Mouse (Mus musculus) effector memory CD4-positive, alpha-beta T cell, adult 7 months (primary cell): ENCODE data around the gene Scamp3. TPM values are rescaled to one million over a fixed set of nuclear protein-coding genes. Genes with fewer than 3 reads are reported as not detected.

Experiments
- polyA plus RNA-seq: library from polyadenylated mRNA; unstranded; fragments of 100-300 nt; shearing (Covaris generic); gene quantifications from one replicate; pipeline ENCODE4 v1.2.1, GENCODE M21; 2017

Scamp3 gene
- polyA plus RNA-seq, result 240 TPM

DNA sequence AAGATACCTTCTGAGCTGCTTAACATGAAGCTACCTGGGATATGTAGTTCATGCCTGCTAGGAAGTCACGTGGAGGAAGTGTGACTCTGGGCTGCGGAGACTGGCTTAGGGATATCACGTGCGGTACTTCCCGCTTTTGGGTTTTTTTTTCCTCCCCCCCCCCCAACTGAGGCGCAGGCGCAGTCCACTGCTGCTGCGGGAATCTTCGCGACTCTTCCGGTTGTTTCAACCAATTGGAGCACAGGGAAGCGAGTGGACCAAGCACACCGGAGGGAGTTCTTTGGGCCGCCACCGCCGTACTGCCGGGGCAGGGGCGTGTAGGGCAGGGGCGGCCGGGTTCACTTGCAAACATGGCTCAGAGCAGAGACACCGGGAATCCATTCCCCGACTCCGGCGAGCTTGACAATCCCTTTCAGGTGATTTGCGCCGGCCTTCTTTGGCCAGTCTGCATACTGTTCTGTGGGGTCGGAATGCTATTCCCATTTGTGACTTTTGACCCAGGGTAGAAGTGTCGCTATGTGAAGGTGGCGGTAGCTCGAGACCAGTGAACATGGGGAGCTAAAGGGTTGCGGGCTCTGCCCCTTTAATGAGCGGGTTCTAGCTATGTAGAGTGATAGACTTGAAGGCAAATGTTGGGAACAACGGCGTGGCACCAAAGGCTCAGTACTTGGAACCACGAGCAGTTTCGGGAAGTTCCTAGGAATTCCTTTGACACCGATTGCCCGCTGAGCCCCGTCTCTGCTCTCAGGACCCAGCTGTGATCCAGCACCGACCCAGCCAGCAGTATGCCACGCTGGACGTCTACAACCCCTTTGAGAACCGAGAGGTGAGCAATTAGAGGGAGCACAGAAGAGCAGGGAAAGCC is at the start of gene Scamp3:
Gene Scamp3 (plus strand): TSS at position 232 of the 865 bp plus-strand sequence.

DNA sequence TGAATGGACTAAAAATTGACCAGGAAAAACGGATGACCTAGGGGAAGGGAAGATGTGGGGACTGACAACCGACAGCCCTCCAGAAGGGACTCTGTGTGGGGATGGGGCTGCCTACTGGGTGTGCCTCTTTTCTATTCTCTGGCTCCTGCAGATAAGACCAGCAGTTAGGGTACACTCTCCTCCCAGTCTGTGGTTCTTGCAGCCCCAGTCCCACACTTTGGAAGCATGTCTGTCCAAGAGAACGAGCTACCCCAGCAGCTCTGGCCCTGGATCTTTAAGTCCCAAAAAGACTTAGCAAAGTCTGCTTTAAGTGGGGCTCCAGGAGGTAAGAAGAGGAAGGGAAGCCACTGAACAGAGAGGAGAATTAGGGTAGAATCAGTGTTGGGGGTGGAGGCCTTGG is 41.3 kb upstream of the Scamp3 start, which contains the start of gene Pklr:
Gene Pklr (plus strand): TSS at position 185 of the 400 bp plus-strand sequence.

DNA sequence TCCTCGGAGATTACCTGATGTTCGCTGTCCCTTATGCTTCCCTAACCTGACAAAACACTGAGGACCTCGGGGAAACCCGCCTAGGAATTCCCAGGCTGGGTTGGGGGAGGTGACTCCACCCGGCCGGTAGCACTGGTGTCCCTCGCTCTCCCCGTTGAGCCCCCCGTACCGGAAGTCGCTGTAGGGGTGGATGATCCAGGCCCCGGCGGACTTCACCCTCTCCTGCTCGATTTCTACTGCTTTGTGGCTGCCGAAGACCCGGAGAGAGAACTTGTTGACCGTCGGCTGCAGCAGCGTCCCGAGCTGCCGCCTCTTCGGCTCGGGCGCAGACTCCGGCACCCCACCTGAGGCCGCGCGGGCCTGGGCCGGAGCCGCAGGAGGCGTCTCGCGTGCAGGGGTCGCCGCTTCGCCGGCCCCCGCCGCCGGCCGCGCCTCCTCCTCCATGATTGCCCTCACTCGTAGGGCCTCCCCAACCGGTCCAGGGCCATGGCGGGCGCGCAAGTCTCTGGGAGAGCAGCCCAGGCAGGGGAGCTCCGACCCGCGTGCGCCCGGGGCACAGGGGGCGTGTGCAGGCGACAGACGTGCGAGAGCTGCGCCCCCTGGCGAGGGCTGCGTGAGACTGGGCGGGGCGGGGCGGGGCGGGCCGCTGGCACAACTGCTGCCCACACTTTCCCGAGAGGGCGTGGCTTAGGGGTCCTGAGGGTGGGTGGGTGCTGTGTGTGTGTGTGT is 17.5 kb upstream of the Scamp3 start, which contains the start of gene Hcn3:
Gene Hcn3 (minus strand): TSS at position 581 of the 729 bp plus-strand sequence.

DNA sequence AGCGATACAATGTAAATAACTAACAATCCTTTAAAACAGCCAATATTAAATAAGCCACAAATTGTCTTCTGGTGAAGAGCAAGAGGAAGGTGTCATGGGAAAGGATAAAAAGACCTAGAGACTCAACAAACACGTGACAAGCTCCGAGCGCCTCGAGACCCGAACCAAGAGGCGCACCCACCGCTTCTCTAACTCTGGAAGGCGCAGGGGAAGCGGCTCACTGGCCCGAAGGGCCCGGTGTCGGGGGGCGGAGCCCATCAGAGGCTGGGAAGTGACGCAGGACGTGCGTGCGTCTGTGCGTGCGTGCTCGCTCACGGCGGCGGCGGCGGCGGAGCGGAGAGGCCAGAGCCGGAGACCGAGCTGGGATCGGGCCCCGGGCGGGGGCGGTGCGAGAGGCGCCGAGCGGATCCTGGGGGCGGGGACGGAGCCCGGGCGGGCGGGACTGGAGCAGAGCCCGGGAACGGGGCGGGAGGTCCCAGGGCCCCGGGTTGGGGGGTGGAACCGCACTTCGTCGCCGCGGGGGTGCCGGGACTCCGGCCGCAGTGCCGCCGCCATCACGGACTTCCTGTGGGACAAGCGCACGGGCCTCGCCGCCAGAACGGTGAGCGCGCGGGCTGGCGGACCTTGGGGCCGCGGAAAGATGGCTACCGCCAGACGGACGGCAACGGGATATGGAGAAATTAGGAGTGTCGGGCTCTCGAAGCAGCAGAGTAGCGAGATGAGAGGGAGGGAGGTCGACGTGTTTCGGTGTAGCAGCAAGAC is 12.6 kb upstream of the Scamp3 start, which contains the start of gene Clk2:
Gene Clk2 (plus strand): TSS at position 290 of the 762 bp plus-strand sequence.

DNA sequence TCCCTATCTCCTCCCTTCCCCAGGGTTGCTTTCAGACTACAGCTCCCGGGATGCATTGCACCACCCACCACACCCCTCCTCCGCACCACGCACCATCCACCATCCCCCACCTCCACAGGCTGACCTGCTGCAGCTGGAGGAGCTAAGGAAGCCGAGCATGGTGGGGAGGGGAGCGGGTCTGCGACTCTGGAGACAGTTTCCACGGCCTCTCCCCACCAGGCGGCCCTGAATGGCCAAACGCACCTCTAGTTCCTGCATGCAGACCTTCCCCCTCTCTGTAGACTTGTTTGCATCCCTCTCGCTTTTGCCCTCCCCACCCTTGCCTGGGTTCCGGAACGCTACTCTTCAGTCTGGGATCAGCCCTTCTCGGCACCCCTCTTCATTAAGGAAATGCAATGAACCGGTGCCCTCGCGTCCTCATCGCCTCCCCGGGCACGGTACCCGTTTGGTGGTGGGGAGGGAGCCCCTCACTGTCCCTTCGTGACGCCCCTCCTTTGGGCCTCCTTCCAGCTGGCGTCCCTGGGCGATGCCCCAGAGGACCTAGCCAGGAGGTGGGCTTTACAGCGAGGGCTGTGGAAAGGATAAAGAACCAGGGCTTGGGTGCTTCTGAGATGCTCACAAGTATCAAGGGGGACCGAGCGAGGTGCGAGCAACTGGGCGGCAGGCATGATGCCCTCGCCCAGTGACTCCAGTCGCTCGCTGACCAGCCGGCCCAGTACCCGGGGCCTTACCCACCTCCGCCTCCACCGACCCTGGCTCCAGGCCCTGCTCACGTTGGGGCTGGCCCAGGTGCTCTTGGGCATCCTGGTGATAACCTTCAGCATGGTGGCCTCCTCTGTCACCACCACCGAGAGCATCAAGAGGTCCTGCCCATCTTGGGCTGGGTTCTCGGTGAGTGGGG is 6.0 kb downstream of the Scamp3 start, which contains the start of gene Fam189b:
Gene Fam189b (plus strand): TSS at position 86 of the 901 bp plus-strand sequence.

DNA sequence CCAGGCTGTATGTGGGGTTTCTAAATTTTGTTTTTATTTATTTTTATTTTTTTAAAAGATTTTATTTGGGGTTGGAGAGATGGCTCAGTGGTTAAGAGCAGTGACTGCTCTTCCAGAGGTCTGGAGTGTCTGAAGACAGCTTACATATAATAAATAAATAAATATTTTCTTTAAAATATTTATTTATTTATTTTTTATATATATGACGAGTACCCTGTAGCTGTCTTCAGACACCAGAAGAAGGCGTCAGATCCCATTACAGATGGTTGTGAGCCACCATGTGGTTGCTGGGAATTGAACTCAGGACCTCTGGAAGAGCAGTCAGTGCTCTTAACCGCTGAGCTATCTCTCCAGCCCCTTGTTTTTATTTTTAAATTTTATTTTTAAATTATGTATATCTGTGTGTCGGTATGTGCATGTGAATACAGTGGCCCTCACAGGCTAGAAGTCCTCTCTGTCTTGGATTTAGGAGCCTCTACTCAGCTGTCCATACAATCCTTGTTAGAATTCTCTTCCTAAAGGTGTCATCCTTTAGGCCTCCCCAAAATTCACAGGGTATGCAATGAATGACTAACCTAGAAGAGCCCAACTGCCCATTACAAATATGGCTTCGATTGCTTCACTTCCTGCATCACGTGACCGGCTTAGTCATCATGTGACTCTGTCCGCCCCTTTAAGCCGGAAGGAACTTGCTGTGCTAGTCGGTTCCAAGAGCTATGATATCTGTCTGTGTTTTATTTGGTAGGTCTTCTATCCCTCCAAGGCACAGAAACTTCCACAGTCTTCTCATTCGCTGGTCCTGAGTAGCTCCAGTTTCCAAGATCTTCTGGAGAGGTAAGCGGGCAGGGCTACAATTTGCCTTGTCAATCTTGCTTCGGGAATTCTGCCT is 25.2 kb downstream of the Scamp3 start, which contains the start of gene Gba:
Gene Gba (plus strand): TSS at position 676 of the 889 bp plus-strand sequence.

DNA sequence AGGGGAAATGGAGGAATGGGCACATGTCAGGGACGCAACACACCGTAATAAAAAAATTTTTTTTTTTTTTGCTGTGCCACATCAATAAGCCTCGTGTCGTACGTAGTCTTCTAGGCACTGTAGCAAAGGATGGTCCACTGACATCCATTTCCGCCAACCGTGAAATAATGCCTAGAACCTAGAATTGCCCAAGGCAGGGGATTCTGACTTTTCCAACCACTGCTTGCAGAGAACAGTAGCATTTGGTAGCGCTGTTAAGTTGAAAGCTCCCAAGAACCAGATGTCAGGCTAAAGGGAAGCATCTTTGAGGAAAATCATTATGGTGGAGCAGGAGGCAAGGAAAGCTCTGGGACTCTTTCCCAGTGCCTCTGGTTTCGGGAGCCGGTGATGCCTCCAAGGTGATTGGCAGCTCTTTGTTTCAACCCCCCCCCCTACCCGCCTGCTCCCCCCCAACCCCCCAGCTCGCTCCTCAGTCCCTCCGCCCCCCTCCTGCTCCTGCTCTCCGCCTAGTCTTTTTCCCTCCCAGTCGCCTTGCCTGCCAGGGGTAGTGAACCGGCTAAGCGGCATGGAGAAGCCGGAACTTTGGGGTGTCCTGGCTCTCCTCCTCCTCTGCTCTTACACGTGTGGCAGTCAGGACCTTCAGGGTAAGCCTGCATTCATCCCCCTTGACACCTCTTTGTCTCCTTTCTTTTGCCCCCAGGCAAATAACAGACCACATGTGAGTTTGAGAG is 37.6 kb downstream of the Scamp3 start, which contains the start of gene Thbs3:
Gene Thbs3 (plus strand): TSS at position 500 of the 731 bp plus-strand sequence.

DNA sequence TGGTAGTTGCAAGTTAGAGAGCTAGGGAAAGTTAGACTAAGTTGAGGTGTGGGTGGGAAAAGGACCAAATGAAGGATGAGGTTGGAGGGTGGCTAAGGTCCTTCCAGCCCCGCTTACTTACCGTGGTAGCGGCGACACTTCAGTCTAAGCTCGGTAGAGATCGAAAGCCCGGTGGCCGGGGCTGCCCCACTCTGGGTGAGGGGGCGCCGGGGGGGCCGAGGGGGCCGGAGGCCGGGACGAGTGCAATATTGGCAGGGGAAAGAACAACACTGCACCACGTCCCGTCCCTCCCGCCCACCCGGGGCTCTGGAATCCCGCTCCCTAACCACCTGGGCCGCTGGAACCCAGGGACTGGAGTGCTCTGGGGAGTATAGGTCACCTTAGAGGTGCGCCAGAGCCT is 49.6 kb downstream of the Scamp3 start, which contains the start of gene Mtx1:
Gene Mtx1 (minus strand): TSS at position 189 of the 400 bp plus-strand sequence.

DNA sequence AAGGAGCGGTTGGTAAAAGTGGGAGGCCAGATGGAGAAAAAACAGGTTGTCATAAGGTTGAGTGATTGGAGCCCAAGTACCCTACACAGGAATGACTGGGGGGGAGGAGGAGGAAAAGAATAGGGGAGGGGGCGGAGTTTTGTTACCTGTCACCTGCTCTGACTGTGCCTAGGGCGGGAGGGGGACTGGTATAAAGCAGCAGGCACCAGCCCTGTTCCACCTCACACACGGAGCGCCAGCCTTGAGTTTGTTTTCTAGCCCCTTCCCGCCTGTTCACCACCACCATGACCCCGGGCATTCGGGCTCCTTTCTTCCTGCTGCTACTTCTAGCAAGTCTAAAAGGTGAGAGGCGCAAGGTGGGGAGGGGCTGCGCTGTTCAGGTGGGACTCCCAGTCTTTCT is 51.6 kb downstream of the Scamp3 start, which contains the start of gene Muc1:
Gene Muc1 (plus strand): TSS at position 222 of the 400 bp plus-strand sequence.

Other genes with a start within 250 kb of the Scamp3 start
- gene Ash1l, start 226.9 kb upstream of the Scamp3 start, polyA plus RNA-seq, result 28.8 TPM
- gene Dap3, start 226.3 kb upstream of the Scamp3 start, polyA plus RNA-seq, result 114 TPM
- gene Rusc1, start 84.2 kb upstream of the Scamp3 start, polyA plus RNA-seq, result 76.9 TPM
- not detected for gene Gm43738, start 76.4 kb upstream of the Scamp3 start, polyA plus RNA-seq
- gene Fdps, start 75.5 kb upstream of the Scamp3 start, polyA plus RNA-seq, result 39.4 TPM
- gene Pklr, start 41.3 kb upstream of the Scamp3 start, polyA plus RNA-seq, result not detected
- 0.48 TPM for gene Hcn3, start 17.3 kb upstream of the Scamp3 start, polyA plus RNA-seq
- 80.7 TPM for gene Clk2, start 12.7 kb upstream of the Scamp3 start, polyA plus RNA-seq
- gene Fam189b, start 5.7 kb downstream of the Scamp3 start, polyA plus RNA-seq, result 102 TPM
- gene Gba, start 25.5 kb downstream of the Scamp3 start, polyA plus RNA-seq, result 106 TPM
- 2.3 TPM for gene Thbs3, start 37.7 kb downstream of the Scamp3 start, polyA plus RNA-seq
- 86.4 TPM for gene Mtx1, start 49.6 kb downstream of the Scamp3 start, polyA plus RNA-seq
- gene Muc1, start 51.6 kb downstream of the Scamp3 start, polyA plus RNA-seq, result 12.5 TPM
- 246 TPM for gene Krtcap2, start 68.5 kb downstream of the Scamp3 start, polyA plus RNA-seq
- gene Trim46, start 68.8 kb downstream of the Scamp3 start, polyA plus RNA-seq, result 2.6 TPM
- gene Dpm3, start 81.9 kb downstream of the Scamp3 start, polyA plus RNA-seq, result 76.3 TPM
- 134 TPM for gene Slc50a1, start 93.1 kb downstream of the Scamp3 start, polyA plus RNA-seq
- not detected for gene Efna1, start 103.7 kb downstream of the Scamp3 start, polyA plus RNA-seq
- gene Efna3, start 145.5 kb downstream of the Scamp3 start, polyA plus RNA-seq, result not detected
- gene Efna4, start 160.6 kb downstream of the Scamp3 start, polyA plus RNA-seq, result 0.32 TPM
- 18.8 TPM for gene Adam15, start 172.5 kb downstream of the Scamp3 start, polyA plus RNA-seq
- 0.16 TPM for gene Dcst2, start 184.5 kb downstream of the Scamp3 start, polyA plus RNA-seq
- 0.16 TPM for gene Dcst1, start 187.8 kb downstream of the Scamp3 start, polyA plus RNA-seq
- 10.7 TPM for gene Zbtb7b, start 217.3 kb downstream of the Scamp3 start, polyA plus RNA-seq
- not detected for gene Lenep, start 225.3 kb downstream of the Scamp3 start, polyA plus RNA-seq
- 32.0 TPM for gene Flad1, start 234.4 kb downstream of the Scamp3 start, polyA plus RNA-seq
- gene Cks1b, start 240.9 kb downstream of the Scamp3 start, polyA plus RNA-seq, result 10.2 TPM
- 71.5 TPM for gene Shc1, start 241.0 kb downstream of the Scamp3 start, polyA plus RNA-seq